Mouse (Mus musculus): ENCODE measurements around the gene Them7.

Gene Them7

DNA sequence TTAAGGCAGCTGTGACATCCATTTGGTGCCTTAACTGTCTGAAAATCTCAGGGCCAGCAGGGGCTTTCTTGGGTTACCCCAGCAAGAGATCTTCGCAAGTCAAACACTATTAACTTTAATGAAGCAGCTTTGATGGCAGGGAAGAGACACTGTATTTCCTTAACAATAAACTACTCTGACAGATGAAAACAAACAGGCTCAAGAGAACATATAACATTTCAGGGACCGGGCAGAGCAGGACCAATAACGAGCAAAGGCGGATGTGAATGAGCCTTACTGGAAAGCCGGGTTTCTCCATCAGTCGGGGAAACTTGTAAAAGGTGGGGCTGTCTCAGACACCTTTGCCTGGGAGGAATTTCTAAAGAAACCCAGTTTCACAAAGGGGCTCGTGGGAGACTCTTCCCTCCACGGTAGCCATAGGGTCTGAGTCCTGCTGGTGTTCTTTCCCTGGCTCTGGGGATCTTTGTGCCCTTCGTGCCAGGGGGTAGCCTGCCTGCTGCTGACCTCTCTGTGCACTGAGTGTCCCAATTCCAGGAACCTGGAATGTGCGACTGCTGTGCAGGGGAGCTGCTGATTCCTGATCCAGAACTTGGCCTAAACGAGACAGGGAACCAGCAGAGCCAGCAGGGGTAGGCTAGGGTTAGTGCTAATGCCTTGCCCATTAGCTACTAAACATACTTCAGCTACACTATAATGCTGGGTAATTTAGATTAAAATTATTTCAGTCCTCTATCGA, 11.4 kb downstream of the Them7 start:
- DNase-seq (ENCODE audit: low spot score), result no peak

DNA sequence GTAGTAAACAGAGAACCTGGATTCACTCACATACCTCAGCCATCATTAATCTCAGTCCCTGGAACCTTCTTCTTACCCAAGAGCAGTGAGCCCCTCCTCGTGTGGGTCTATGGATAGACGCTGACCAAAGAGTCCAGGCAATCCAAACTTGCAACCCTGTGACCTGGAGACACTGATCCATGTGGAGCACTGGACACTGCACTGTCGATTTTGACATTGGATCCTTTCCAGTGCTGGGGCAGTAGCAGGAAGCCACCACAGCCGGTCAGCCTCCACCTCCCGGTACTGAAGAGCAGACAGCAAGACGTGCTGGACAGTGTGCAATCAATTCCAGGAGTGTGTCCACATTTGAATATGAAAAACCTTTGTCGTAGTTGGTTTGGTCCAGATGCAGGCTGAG, 13.3 kb downstream of the Them7 start:
- no peak for DNase-seq (ENCODE audit: low spot score)

GRCm38 (mm10) chr2:105237841-105238240, 13.7 kb downstream of the Them7 start:
- no peak for DNase-seq (ENCODE audit: low spot score)

DNA sequence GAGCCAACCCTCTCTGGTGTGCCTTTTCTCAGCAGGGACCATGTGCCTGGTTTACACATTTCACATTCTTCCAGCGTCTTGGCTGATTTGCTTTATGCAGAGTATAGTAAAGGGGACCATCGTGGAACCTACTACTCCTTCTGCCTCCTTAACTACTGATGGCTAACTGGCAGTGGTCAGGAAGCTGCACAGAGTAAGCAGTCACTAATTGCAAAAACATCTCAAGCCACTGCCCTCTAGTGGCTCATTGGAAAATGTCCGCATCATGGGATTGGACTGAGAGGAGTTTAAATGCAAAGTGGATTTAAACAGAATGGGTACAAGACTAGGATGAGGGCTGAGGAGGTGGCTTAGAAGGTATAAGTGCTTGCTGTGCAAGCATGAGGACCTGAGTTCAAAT, 14.7 kb downstream of the Them7 start:
- DNase-seq (ENCODE audit: low spot score), result no peak

DNA sequence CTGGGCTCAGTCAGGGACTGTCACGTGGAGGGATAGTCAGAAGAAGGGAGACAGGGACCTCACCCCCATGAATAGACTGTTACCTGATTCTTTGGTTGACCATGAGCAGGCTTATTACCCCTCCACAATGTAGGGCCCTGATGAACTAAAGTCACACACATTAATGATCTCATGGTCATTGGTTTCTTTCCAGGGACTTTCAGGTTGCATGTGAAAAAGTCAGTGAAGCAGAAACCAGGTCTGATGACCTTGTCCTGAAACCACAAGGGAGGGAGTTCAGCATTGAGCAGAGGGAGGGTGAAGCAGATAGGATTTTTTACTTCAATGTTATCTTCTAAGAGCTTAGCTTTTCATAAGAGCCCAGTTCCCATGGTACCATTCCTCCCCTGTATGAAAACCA, 16.5 kb downstream of the Them7 start:
- DNase-seq (ENCODE audit: low spot score), result no peak

GRCm38 (mm10) chr2:105242940-105243339, 18.8 kb downstream of the Them7 start:
- no peak for DNase-seq (ENCODE audit: low spot score)

GRCm38 (mm10) chr2:105244733-105245132, 20.6 kb downstream of the Them7 start:
- DNase-seq (ENCODE audit: low spot score), result no peak

DNA sequence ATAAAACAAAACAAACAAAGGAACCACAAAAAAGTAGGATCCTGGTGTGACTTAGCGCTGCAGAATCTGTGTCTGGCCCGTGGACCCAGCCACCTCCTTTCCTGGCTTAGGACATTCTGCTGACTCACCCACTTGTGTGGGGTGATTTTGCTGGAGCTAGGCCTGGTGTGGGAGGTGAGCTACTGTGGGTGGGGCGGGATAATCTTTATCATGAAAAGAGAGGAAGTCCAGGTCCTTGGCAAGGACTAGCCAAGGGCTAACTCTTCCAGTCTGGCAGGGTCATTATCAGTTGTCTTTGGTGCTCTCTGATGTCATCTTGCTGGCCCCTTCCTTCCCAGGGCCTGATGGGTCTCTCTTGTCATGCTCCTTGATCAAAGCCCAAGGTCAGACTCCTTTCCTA, 27.9 kb downstream of the Them7 start:
- DNase-seq (ENCODE audit: low spot score), result no peak

DNA sequence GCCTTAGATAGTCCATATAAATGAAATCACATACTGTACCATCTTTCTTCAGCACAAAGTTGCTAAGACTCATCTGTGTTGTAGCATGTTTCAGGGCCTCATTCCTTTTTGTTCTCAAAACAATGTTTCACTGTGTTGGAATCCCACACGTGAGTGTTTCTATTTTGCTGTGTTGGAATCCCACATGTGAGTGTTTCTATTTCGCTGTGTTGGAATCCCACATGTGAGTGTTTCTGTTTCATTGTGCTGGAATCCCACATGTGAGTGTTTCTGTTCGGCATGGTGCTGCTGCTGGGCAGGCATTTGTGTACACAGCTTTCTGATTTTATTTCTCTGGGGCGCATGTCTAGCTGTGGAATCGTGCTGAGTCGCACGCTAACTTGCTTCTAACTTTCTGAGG, 28.7 kb downstream of the Them7 start:
- no peak for DNase-seq (ENCODE audit: low spot score)

DNA sequence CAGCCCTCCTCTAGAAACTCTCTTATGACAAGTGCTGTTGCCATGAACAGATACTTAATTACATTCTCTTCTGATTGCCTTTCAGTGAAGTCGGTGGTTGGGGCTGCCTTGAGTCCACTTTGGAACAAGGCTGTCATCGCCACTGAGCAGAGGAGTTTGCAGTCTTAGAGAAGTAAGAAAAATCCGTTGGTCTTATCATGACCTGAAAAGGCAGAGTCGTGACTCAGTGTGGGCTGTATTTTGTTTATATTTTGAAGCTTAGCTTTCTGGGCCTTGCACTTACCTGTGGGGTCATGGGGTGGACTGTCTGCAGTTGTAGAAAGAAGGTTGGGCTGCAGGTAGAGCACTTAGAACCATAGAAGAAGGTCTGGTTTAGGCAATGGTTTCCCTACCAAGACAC, 31.3 kb downstream of the Them7 start:
- DNase-seq (ENCODE audit: low spot score), result no peak

DNA sequence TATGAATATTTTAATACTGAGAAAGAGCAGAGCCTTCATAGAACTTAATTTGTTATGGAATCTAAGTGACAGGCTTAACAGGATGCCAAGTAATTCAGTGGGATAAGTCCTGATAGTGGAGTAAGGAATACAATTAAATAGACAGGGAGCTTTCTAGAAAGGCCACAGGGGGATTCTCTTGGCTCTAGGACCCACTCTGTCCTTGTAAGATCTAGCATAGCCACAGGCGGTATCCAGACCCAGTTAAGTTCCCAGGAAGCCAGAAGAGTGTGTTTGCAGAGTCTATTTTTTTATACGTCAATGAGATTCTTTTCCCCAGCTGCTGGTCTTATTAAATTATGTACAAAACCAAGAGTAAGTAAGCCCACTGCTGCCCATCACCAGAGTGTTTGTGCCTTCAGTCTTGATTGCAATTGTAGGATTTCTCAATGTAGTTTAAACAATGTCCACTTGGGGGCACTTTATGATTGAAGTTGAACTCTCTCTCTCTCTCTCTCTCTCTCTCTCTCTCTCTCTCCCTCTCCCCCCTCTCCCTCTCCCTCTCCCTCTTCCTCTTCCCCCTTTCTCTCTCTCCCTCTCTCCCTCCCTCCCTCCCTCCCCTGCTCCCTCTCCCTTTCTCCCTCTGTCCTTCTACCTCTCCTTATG, 32.4 kb downstream of the Them7 start:
- no peak for DNase-seq (ENCODE audit: low spot score)

DNA sequence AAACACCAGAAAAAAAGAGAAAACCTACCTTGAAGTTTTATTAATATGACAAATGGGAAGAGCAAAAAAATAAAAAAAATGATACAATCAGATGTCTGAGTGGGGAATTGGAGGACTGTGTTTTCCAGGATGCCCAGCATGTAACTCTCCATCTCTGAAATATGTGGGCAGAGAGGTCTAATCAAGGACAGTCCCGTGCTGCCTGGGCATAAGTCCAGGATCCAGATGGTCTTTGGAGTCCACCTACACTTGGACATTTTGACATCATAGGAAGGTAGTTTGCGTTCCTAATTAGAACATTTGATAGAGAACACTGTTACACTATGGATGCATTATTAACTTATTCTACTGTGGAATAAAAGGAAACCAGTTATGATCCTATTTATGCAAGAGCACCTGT, 33.3 kb downstream of the Them7 start:
- DNase-seq (ENCODE audit: low spot score), result no peak

DNA sequence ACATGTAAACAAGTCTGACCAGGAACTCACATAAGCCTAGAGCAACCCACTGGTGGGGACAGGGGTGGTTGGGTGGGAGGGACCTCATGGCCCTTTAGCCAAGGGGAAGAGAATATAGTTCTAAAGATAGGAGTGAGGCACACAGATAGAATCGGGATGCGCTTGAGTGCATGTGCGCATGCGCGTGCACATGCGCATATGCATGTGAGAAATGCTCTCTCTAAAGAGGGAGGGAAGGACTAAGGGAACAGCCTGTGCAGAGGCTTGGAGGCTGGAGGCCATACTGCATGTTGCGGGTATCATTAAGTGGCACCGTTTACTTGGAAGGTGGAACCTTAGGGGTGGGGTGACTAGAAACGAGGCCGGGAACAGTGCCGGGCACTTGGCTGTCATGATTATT, 37.2 kb downstream of the Them7 start:
- no peak for DNase-seq (ENCODE audit: low spot score)

DNA sequence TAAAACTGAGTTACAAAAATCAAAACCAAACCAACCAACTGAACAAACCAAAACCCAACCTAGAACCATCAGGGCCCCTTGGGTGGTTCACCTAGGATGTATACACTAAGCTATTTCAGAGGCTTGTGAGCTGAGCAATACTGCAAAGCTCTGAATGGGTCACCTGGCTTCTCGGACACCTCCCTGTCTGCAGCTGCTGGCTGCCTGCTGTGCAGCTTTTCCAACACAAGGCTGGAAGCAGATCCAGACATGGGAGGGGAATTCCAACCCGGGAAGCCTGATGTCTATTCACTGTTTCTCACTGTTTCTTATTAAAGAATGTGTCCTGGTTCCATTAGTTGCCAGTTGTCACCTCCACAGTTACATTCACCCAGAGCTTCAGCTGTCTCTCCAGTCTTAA, 39.1 kb downstream of the Them7 start:
- DNase-seq (ENCODE audit: low spot score), result no peak

- no peak for DNase-seq (ENCODE audit: low spot score)
These were observed 58.4 kb downstream of the Them7 start for GRCm38 (mm10) chr2:105282407-105283077.

DNA sequence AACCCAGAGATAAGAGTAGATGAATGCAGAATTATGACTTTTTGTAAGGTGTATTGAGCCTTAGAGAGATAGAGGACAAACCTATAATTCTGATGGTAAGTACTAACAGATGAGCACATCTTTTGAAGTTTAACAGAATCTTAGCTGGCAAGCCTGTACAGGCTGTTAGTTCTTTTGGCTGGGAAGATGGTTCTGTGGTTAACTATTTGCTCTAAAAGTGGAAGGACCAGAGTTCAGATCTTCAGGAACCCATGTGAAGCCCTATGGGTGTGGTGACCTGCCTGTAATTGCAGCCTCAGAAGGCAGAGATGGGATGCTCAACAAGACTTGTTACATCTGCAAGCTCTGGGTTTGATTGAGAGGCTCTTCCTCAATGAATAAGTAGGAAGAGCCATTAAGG, 59.7 kb downstream of the Them7 start:
- no peak for DNase-seq (ENCODE audit: low spot score)

DNA sequence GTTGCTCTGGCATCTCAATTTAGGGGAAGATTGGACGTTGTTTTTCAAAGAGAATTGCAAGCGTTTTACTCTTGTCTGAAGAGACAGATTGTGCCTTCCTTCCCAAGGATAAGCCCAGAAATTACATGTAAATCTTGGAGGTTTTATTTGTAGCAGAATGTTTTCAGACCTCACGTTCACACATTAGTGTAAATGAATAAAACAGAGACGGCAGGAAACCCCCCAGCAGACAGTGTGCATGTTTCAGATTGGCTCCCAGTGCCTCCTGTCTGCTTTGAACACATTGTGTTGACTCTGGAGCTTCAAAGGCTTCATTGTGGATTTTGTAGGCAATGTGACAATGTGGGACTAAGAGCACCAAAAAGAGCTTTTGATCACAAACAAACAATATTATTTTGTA, 60.7 kb downstream of the Them7 start:
- no peak for DNase-seq (ENCODE audit: low spot score)

DNA sequence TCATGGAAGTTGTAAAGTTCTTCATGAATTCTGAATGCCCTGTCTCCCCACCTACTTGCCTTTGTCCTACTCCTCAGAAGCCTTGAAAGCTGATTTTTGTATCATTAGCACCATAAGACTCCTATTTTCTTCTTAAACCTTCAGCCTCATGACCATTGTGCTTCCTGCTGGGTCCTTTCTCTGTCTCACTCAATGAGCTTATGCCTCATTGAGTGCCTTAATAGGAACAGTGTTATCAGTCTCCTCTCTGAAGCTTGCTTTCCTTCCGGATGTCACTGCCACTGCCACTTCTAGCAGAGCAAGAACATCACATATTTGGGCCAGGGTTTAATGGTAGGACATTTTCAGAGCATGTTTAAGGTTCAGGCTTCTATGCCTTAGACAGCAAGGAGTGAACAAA, 71.7 kb downstream of the Them7 start:
- no peak for DNase-seq (ENCODE audit: low spot score)

DNA sequence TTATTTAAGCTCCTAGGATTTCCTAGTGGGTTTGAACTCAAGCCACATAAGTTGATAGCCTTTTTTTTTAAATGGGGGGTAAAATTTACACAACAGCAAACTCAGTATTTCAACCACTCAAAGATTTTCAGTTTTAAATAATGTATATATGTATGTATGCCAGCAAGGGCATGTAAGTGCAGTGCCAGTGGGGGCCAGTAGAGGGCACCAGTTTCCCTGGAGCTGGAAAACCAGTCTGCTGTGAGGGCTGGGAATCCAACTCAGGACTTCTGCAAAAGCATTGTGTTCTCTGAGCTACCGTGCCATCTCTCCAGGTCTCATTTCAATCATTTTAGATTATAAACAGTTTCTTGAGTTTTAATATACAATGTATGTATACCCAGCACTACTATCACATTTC, 74.8 kb downstream of the Them7 start:
- DNase-seq (ENCODE audit: low spot score), result no peak

DNA sequence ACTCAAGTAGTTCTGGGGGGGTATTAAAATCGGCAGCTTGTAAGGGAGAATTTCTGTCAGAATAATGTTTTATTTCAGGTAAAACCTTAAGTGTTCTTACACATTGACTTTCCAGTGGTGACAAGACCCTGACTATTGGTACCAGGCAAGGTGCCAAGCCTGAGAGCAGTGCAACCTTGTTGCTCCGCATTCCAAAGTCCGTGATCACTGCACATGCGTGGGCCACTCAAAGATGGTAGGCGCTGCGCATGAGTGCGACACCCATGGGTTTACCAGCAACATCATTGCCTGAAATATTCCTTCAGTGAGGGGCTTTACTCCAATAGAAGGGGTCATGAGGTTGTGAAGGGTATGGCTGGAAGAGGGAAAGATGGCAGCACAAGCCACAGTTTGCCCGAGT, 77.0 kb downstream of the Them7 start:
- no peak for DNase-seq (ENCODE audit: low spot score)

- DNase-seq (ENCODE audit: low spot score), result no peak
These were observed 77.4 kb downstream of the Them7 start for GRCm38 (mm10) chr2:105301531-105301930.

DNA sequence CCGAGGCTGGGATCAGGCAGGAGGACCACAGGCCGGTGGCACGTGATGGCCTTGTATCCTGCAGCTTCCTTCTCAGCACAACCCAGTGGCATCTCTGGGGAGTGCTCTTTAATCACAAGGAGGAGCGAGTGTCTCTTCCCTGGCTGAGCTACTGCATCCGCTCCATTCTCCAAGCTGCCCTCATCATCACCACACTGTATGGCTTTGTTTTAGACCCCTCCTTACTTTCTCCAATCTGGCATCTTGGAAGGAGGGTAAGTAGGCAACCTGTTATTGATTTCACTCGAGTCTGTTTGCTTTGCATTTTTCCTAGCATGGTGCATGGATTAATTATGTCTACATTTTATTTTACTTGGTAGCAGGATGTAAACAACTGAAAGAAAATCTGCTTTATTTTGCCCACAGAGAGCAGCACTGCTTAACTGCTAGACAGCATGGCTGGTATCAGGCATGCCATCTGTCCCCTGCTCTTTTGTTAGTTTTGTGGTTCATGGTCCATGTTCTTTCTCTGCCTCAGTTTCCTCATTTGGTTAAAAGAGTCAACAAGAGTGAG, 79.9 kb downstream of the Them7 start:
- DNase-seq (ENCODE audit: low spot score), result no peak

DNA sequence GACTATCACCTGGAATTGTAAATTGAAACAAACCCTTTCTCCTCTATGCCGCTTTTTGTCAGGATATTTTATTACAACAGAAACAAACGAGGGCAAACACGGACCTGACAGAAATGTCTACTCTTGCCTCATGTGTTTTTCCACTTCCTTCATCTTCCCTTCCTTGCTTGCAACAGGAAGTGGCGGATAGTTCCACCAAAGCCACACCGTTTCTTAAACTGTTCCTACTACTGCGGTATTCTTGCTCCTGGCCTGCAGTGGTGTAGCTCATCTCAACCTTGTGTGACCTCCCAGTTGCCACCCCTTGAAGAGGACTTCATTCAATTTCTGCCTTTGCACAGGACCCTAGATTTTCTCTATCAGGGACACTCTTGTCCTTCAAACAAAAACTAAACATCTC, 81.8 kb downstream of the Them7 start:
- no peak for DNase-seq (ENCODE audit: low spot score)

All from urinary bladder, postnatal 25 days (tissue).